Mouse (Mus musculus) inflammation-experienced regulatory T-cells, adult 16 weeks (primary cell): ENCODE results near the gene Kdm4c. TPM values are rescaled to one million over a fixed set of nuclear protein-coding genes. Genes with fewer than 3 reads are reported as not detected.

ENCODE experiments used
- polyA plus RNA-seq: library from polyadenylated mRNA; unstranded; fragments of 100-300 nt; shearing (Covaris generic); gene quantifications from one replicate; pipeline ENCODE4 v1.2.1, GENCODE M21; 2017

Gene Kdm4c
- 49.6 TPM for polyA plus RNA-seq

DNA sequence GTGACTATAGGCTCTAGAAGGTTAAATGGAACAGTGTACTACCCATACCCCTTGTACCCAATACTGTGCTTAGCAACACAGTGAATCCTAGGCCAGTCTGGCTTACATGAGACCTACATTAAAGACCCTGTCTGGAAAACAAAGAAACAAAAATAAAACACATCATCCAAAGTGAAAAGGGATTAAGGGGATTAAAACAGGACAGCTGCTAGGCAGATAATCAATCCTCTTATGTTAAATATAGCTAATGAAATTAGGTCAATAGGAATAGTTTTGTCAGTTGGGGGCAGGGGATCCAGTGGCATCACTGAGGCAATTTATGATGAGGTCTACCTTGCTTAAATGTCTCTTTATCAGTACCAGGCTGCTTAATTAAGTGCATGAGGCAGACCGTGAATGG, at the start of gene Kdm4c:
Gene Kdm4c, plus strand, starts transcription at position 322 of the 400 bp plus-strand sequence.

Other genes with a start within 250 kb of the Kdm4c start
- not detected for gene Frmd3, start 229.1 kb upstream of the Kdm4c start, polyA plus RNA-seq